Mouse (Mus musculus) ovary, postnatal 14 days (tissue): Measurements from ENCODE around the gene BC049762.

Experiments
- DNase-seq: peaks from one replicate; pipeline ENCODE4 v3.0.0; 2022; ENCODE audit warnings: low spot score

The BC049762 gene

GRCm38 (mm10) chr11:51262342-51263285, at the start of gene BC049762:
Gene BC049762, minus strand, starts transcription at chr11:51263046.
- DNase-seq: peak; percentile 98

DNA sequence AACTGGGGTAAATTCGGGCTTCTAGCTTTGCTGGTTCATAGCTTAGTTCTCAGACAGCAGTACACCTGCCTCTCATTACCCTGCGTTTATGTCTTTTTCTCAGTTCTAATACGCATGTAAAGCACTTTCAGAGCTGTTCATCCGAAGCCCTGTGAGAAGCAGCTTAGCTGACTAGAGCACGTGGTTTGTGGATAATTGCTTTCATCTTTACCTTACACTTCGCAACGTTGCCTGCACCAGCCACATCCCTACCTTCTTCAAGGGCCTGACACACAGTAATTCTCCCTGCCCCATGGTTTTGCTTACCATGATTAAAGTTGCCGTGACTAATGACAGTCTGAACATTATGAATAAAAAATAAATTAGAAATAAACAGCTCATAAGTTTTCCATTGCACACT, 49.0 kb upstream of the BC049762 start:
- DNase-seq: no peak

DNA sequence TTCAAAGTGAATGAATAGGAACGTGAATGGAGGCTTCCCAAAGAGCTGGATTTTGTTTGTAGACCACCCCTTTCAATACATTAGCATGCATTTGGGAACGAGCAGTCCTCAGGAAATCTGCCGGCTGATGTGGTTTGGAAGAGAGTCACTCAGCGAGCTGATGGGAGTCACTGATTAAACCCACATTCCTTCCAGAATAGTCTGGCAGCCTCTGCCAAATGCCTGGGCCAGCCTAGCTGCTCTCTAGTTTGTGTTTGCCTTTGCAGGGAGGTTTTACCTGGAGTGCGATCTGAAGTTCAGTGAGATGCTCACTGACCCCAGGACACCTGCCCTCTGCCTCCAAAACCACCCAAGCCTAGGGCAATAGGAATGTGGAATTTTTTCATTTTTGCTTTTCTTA, 45.5 kb upstream of the BC049762 start:
- no peak for DNase-seq

DNA sequence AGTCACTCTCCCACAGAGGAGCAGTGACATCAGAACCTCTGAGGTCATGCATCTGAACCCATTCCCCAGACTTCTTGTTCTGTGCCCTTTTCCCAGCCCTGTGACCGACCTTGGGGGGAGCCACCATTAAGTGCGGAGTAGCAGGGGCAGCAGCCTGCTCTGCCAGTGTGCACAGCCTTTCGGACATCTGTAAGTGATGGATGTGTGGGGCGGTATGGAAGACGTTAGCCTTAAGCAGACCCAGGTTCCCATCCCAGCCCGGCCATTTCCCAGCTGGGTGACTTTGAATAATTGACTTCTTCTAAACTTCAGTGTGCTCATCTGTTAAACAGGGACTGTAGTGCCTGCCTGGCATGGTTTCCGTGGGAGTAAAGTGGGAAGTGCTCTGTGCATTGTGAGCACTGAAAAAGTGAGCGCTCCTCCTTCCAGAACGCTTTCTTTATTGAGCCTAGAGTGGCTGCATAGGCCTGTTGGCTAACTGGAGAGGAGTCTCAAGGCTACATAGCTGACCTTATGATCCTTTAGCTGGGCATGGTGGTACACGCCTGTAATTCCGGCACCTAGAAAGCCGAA, 41.2 kb upstream of the BC049762 start:
- no peak for DNase-seq

GRCm38 (mm10) chr11:51302396-51302795, 39.5 kb upstream of the BC049762 start:
- no peak for DNase-seq

DNA sequence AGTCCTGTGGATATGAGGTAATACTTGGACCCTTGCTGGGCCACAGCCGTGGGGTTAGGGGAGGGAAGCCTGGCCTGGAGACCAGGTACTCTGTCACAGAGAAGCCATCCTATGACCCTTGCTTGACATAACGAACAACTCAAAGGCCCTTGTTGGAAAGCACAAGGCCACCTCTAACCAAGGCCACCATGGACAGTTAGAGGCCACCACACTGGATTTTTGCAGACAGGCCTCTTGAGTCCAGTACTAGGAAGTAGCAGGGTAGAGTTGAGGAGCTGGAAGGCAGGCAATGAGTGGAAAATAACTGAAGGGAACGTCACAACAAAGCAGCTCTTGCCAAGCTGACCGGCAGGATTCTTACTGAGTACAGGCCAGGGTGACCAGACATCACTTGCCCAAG, 35.8 kb upstream of the BC049762 start:
- no peak for DNase-seq

DNA sequence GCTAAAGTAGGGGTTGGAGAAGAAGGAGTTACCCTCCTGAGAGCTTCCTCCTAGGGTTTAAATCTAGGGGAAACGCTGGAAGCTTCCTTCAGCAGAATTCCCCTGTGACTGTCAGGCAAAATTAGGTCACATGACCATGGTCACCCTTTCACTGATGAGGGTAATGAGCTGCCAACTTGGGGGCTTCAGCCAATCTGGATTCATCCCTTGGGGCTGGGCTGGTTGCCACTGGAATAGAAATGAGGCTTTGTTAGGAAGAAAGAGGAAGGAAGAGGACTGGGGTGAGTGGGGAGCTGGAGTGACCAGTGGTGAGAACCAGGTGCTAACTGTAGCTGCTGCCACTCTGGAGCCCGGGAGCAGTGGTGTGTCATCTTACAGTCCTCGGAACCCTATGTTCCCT, 32.9 kb upstream of the BC049762 start:
- DNase-seq: no peak

DNA sequence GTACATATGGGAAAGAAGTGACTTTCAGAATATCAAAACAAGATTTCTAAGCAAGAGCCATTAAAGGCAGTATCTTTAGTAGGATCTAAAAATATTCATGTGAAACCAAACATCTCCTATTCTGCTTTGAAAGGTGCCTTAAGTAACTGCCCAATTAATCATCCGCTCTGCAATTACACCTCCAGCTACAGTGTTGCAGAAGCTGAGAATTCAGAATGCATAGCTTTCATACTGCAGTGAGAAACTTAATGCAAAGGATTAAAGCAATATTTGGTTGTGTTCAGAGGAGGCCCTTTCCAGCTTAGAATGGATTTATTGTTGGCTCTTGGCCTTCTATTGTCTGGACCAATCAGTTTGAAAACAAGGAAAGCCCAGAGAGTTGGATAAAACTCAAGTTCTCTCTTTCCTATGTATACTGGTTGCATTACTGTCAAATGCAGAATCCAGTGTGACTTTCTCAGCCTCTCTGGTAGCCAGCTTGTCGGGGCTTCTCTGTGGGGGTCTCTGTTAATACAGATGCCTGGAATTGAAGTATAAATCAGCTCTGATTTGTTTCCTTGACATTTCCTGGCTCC, 31.2 kb upstream of the BC049762 start:
- DNase-seq: no peak

DNA sequence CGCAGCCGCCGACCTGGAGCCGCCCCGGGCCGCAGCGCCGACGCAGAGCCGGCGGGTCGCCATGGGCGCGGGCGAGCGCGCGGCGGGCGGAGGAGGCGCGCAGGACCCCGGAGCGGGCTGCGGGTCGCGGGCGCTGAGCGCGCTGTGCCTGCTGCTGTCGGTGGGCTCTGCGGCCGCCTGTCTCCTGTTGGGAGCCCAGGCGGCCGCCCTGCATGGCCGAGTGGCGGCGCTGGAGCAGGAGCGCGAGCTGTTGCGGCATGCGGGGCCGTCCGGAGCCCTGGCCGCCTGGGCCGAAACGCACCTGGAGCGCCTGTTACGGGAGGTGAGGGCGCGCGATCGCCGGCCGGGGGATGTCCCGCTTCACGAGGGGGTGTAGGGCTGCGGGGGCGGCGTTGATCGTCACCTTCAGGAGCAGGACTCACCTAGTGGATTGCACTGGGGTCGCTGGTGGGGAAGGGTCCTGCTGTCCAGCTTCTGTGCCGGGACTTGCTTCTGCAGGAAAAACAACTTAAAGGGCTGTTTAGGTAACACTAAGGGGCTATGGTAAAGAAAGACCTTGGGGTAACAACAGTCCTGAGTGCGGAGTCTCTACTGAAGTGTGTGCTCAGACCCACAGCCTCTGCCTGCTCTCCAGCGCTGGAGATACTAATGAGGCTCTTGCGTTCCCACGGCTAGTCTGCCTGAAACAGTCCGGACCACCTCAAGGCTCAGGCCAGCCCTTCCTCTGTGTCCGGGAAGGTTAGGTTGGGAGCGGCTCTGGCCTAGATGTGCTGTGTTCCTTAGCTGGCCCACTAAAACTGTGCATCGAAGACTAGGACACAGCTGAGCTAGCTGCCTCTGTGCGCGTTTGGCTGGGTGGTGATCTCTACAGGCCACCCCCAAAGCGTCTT, 27.5 kb upstream of the BC049762 start:
- peak; percentile 43 for DNase-seq

GRCm38 (mm10) chr11:51289564-51290041, 26.8 kb upstream of the BC049762 start, which contains the start of gene Col23a1:
Gene Col23a1, plus strand, starts transcription at chr11:51289920.
- DNase-seq: peak; percentile 66

GRCm38 (mm10) chr11:51274418-51274817, 11.6 kb upstream of the BC049762 start:
- no peak for DNase-seq

DNA sequence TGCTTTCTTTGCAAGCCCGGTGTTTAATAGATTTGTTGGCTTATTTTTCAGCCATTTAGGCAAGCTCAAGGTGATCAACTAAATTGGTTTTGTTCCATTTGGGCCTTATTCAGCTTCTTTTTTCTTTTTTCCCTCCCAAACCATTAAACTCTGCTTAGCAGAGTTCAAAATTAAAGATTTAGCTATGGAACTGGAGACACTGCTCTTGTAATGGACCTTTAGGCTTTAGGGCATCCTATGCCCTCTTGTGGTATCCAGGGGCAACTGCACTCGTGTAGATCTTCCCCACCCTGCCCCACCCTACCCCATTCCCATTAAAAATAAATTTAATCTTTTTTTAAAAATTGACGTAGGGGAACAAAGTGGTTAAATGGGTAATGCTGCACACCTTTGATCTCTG, 2.5 kb upstream of the BC049762 start:
- DNase-seq: no peak

DNA sequence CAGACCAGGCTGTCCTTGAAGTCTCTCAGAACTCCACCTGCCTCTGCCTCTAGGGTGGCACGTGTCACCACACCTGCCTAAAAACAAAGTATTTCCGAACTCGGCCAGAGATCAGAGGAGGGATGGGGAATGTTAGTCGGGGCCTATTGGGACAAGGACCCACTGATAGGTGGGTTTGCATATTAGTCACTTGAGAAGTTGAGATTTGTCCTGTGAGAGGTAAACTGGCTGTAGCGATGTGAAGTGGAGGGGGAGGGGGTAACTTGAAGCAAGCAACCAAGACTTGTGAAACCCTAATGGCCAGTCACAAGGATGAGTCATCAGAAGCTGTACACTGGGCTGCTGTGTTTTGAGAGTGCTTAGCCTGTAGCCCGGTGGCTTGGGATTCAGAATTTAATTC, 1.5 kb upstream of the BC049762 start:
- no peak for DNase-seq

GRCm38 (mm10) chr11:51263286-51263831, 513 bp upstream of the BC049762 start:
- DNase-seq: peak; percentile 49

DNA sequence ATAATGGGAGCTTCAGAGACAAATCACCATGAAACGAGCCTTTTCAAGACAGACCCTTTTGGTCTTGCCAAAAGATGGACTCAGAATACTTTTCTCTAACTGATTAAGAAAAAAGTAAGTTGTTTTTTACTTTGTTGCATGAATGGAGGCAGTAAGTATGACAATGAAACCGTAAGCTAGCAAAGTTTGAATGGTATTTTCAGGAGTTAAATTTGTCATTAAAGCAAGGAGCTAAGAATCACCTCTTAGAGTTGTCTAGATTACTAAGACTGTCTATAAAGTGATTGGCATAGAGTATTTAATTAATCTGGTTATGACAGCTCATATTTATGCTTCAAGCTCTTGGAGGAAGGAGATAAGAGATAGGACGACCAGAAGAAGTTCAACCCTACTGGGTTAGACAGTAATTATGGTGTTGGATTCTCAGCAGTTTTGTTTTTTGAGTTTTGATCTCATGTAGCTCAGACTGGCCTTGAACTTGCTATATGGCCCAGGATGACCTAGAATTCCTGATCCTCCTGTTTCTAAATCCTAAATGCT, 1.1 kb downstream of the BC049762 start, which contains the start of gene Clk4:
Gene Clk4, plus strand, starts transcription at position 51 of the 540 bp plus-strand sequence.
- no peak for DNase-seq

GRCm38 (mm10) chr11:51257006-51257405, 5.8 kb downstream of the BC049762 start:
- no peak for DNase-seq

GRCm38 (mm10) chr11:51242897-51243296, 19.9 kb downstream of the BC049762 start:
- no peak for DNase-seq

DNA sequence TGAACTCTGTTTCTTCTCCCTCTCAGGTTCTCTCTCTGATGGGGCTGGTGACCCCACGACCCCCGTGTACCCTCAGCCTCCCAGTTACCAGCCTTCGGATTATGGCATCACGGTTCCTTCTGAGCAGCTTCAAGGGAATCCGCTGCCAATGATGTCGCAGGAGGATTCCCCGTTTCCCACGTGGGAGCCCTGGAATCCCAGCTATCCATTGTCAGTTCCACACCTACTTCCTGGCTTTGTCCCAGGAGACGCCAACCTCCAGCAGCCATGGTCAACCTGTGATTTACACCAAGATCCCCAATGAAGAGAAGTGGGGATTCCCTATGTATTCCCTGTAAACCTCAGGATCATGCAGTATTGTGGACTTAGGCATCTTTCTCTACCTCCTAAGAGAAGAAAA, 28.2 kb downstream of the BC049762 start:
- DNase-seq: no peak

GRCm38 (mm10) chr11:51227104-51227503, 35.7 kb downstream of the BC049762 start:
- DNase-seq: peak; percentile 4

DNA sequence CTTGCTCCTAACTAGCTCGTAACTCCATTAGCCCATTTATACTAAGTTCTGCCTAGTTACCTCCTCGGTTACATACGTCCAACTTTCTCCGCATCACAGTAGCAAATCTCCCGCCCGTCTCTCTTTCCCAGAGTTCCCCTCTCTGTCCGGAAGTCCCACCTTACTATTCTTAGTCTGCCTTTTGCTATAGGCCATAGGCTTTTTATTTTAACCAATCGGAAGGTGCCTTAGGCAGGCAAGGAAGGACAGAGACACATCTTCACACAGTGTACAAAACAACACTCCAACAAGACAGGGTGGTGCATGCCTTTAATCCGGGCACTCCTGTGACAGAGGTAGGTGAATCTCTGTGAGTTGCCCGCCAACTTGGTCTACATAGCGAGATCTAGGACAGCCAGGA, 42.5 kb downstream of the BC049762 start, which contains the start of gene Gm12569:
Gene Gm12569, plus strand, starts transcription at position 166 of the 400 bp plus-strand sequence.
- DNase-seq: no peak

GRCm38 (mm10) chr11:51219396-51219980, 43.4 kb downstream of the BC049762 start:
- DNase-seq: no peak
